Mouse (Mus musculus) embryo, embryonic 10.5 days (tissue): Measurements from ENCODE around the gene Wnt7b.

Source experiments
- DNase-seq: peaks from one replicate; pipeline ENCODE4 v3.0.0-alpha.2; 2015; ENCODE audit warnings: low spot score

Gene Wnt7b

GRCm38 (mm10) chr15:85569995-85570734 lies 12.1 kb downstream of the Wnt7b start:
- DNase-seq: peak; percentile 18

DNA sequence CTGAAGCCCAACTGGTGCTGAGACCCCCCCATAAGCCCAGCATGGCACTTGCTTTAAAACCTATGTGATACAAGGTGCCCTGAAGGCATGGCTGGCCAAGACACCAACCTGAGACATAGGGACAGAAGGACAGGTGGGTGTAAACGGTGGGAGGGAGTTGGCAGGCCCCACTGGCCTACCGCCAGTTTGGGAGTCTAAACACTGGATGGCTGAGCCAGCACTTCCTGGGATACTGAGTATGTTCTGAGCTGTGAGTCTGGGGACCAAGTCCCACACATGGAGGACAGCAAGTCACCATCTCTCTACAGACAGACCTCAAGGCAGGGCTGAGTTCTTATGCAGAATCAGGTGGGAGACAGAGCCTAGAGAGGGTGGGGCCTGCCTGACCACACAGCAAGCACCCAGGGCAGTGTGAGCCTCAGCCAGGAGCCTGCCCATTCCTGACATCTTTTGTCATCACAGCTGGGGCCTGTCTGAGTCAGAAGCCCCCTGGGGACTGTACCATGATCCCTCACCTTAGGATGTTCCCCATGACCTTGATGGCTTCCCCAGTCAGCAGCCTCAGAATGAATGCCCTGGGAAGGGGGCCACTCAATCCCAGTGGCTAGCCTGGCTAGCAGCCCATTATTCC lies 13.0 kb downstream of the Wnt7b start:
- no peak for DNase-seq

GRCm38 (mm10) chr15:85568402-85568801 lies 13.9 kb downstream of the Wnt7b start:
- no peak for DNase-seq

- DNase-seq: no peak
Measured at GRCm38 (mm10) chr15:85564966-85565365, 17.3 kb downstream of the Wnt7b start.

GRCm38 (mm10) chr15:85564034-85564769 lies 18.1 kb downstream of the Wnt7b start:
- DNase-seq: no peak

DNA sequence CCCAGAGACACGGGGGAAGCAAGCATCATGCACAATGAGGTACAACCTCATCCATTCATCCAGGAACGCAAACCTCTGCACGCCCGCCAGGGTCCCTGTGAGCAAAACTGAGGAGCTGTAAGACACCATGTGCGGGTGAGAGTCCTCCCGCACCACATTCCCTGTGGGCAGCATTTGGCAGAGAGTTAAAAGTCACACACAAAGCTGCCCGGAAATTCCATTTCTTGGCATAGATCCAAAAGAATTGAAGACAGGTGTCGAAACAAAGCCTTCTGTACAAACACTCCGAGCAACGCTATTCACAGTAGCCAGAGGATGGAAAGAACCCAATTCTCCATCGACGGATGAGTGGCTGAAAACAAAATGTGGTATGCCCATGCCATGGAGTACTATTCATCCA lies 20.3 kb downstream of the Wnt7b start:
- DNase-seq: no peak

GRCm38 (mm10) chr15:85560830-85561229 lies 21.4 kb downstream of the Wnt7b start:
- DNase-seq: no peak

GRCm38 (mm10) chr15:85558840-85559540 lies 23.3 kb downstream of the Wnt7b start:
- DNase-seq: no peak

DNA sequence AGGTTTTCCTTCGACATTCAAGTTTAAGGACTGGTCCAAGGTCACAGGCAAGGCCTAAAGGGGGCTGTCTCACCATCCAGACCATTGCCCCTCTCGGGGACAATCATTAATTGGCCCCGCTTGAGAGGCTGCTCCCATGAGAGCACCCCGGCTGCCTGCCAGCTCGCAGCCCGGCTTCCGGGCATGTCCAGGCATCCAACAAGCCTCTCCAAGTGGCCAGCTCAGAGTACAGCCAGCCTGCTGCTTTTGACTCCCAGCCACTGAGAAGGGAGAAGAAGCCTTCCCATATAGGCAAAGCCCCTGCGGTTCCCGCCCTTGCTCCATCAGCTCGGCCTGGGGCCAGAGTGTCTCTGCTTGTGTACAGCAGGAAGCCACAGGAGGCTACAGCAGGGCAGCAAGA lies 26.5 kb downstream of the Wnt7b start:
- no peak for DNase-seq

- no peak for DNase-seq
Measured at GRCm38 (mm10) chr15:85553421-85553820, 28.9 kb downstream of the Wnt7b start.

GRCm38 (mm10) chr15:85546500-85546899 lies 35.8 kb downstream of the Wnt7b start:
- DNase-seq: no peak

DNA sequence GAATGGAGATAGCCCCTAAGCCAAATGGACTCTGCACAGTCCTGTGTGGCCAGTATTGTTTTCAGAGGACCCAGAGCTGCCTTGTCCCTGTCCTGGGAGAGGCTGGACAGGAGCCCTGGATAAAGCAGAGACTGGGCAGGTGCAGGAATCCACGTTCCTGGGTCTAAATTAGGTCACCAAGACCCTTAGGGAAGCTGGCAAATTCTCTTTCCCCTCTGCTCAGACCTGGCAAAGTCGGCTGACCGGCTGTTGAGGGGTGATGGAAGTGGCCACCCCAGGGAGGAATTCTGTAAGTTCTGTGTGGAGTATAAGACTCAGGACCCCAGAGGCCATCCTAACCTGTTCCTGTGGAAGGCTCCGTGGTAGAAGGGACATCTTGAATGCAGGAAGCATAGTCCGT lies 36.9 kb downstream of the Wnt7b start:
- DNase-seq: no peak

DNA sequence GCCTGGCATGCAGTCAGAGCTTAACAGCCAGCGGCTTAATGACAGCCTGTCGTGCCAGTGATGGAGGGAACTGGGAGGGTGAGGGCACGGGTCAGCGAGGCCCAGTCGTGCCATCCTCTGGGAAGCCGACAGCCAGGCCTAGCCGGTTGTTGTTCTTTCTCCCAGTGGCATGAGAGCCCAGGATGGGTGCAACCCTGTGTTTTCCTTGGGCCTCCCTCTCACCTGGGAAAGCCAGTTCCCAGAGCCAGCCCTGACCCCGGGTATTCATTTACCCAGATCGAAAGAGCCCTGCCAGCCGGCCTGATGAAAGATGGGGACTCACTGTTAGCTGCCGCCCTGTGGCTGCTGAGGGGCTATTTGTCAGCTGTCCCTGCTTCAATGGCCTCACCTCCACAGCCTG lies 44.1 kb downstream of the Wnt7b start:
- peak; percentile 40 for DNase-seq

DNA sequence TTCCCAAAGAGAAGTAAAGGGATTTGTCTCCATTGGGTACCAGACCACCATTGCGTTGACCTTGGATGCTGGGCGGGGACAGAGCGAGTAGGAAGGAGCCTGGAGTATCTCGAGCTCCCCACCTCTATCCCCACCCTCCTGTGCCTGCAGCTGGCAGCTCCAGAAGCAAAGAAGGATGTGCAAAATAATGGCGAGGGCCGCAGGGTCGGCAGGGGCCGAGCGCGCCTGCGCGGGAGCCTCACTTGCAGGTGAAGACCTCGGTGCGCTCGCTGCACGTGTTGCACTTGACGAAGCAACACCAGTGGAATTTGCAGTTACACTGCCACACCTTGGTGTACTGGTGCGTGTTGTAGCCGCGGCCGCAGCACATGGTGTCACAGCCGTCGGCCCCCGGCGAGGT lies 45.1 kb downstream of the Wnt7b start:
- no peak for DNase-seq

DNA sequence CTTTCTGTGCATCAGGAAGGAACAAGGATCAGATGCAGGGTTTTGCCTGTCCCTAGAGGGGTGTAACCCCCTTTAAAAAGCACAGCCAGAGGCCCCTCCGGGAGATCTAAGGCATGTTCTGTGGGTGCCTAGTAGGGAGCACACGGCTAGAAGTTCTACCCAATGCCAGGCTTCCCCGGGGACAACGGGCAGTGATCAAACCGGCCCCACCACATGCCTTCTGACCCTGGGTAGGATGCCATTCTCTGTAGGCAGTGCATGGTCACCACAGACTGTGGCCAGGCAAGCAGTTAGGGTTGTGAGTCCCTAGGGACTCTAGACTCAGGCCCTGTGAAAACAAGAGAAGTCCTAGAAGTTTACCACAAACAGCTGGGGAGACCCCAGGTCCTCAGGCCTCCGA lies 47.6 kb downstream of the Wnt7b start:
- DNase-seq: no peak

DNA sequence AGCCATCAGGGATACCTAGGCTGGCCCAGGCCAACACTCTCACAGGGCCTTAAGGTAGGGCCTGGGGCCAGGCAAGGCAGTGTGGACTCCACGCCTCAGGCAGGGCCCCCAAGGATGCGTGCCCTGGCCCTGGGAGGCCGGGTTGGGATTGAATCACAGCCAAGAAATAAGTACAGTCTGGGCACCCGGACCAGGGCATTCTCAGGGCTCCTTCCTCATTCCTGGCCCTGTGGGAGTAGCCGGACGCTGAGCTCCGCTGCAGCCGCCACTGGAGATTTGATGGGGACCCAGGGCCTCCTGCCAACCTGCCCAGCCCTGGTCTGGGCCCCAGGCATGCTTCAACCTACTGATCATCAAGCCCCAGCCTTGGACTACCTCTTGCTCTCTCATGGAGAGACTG lies 48.1 kb downstream of the Wnt7b start:
- no peak for DNase-seq

- no peak for DNase-seq
Measured at GRCm38 (mm10) chr15:85532063-85532462, 50.2 kb downstream of the Wnt7b start.

- no peak for DNase-seq
Measured at GRCm38 (mm10) chr15:85529911-85530310, 52.4 kb downstream of the Wnt7b start.

GRCm38 (mm10) chr15:85524404-85524950 lies 57.8 kb downstream of the Wnt7b start:
- DNase-seq: no peak

DNA sequence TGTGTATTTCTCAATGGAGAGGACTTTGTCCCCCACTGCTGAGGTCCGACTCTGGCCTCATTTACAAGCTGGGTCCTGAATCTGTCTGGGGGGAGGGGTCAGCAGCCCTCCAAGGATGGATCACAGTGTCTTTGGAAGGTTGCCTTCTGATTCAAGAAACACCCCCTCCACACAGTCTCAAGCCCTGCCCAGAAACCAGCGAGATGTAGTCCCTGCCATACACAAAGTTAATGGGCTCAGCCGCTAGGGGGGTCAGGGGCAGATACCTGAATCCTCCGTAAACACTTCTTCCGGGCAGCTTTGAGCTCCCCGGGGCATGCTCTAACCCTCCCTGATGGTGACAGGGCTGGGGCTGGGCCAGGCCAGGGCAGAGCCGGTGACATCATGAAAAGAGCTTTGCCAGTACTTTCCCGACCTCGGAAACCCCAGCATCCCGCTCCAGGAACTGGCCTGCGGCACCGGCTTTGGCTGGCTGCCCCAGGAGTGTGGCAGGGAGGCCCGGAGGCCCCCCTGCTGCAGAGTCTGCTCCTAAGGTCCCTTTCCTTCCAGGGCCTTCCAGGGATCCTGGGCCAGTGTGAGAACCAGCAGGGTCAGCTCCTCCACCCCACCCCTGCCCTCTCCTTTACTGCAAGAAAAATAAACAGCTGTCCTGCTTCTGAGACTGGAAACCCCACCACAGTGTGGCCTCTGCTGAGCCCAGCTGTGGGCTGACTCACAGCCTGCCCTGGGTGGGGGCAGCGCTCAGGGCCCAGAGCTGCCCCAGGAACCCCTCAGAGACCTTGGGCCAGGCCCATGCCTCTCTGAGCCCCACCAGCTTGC lies 58.9 kb downstream of the Wnt7b start:
- peak; percentile 69 for DNase-seq

GRCm38 (mm10) chr15:85519438-85519837 lies 62.8 kb downstream of the Wnt7b start:
- DNase-seq: no peak
